Mouse (Mus musculus) urinary bladder, adult 18-20 months (tissue): ENCODE data around the gene Irak2.
A peak's percentile ranks its signal among the peaks of the same experiment; 100 is the strongest.
"Not testable (repeated sequence)": the region's sequence is repeated elsewhere in the genome, so short reads cannot be mapped to it uniquely, and the experiment has no call there.

Experiments used
- DNase-seq, 2 experiments: peaks; one replicate each; pipeline ENCODE4 v3.0.0; 2022; ENCODE audit warnings: low spot score in 2 of 2, mixed read lengths in 2 of 2

Irak2 gene

DNA sequence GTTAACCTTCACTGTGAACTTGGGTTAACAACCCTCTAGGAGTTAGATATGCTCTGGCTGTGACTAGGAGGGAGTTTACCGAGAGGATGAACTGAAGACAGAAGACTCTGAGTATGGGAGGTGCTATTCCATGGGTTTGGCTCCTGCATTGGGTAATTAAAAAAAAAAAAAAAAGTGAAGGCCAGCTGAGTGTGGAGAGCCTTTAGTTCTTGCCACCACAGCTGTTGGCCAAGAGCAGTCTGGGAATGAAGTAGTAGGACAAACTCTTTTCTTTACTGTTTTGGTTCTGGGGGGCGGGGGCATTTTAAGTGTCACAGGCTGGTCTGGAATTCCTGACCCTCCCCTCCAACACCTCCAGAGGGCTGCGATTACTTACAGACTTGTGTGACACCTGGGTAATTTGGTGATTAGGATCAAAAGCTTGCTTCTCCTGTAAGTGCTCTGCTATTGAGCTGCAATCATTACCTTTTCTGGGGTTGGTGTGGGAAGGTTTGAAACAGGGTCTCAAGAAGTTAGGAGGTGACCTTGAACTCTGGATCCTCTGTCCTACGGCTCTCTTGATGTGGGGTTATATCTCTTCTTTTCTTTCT, 57.6 kb downstream of the Irak2 start:
- DNase-seq: no peak

DNA sequence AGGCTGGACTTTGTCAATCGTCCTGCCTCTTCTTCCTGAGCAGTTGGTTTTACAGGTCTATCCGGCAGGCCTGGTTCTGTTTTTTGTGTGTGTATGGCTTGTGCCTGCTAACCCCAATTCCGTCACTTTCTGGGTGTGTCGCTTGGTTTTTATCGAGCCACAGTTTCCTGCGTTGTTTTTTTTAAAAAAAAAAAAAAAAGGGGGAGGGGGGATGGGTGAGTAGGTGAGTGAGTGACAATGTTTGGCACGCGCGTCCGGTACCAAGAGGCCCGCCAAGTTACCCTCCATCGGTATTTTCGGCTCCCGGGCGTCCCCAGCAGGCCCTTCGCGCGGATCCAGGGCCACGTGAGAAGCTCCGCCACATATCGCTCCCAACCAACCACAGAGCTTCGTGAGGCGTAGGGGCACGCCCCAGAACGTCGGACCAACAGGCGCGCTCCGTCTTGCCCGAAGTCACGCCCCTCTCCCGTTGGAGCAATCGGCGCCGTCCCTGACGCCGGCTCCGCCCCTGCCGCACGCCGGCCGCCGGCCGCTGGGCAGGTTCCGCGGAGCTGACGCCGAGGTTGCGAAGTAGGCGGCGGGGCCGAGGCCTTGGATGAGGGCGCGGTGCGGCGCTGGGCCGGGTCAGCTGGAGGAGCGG, 58.4 kb downstream of the Irak2 start, which contains the start of gene Tatdn2:
Gene Tatdn2 (plus strand): TSS at position 469 of the 640 bp plus-strand sequence.
- peak; percentile 88 to 97 for DNase-seq

DNA sequence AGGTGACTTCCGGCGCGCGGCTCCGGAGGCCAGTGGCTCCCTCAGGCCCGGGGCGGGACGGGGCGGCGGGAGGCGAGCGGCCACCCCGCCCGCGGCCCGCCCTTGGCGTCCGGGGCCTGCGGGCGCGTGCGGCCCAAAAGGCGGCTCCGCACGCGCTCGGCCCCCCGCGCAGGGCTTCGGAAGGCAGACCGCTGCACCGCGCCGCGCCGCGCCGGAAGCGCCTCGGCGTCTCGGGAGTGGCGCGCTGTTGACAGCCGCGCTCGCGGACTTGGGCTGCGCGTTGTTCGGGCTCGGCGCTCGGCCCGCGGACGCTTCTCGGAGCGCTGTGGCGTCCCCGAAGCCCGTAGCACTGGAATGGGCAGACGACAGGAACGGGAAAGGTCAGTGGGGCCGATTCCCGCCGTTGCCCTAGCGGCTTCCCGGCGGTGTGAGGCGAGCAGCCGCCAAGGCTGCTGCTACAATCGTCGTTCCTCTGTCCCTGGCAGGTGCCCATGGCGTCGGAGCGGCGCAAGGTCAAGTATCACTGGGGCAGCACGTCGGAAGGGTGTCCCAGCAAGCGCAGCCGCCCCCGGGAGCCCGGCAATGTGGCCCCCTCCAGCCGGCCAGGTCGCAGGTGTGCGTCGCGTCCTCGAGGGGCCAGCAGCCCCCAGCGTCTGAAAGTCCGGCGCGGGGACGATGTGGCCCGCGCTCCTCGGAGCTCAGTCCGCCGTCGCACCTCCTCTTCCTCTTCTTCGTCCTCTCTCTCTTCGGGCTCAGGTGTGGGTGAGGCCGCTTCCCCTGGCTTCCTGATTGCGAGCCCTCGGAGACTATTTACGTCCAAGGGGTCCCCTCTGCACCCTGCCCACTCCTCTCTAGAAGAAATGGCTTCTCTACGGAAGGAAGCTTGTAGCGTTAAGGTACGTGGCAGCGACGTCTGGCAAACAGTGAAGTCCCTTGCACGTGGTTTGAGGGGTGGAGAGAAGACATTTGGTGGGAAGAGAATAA, 59.2 kb downstream of the Irak2 start:
- peak in 1 of 2 experiments; percentile 28 for DNase-seq

DNA sequence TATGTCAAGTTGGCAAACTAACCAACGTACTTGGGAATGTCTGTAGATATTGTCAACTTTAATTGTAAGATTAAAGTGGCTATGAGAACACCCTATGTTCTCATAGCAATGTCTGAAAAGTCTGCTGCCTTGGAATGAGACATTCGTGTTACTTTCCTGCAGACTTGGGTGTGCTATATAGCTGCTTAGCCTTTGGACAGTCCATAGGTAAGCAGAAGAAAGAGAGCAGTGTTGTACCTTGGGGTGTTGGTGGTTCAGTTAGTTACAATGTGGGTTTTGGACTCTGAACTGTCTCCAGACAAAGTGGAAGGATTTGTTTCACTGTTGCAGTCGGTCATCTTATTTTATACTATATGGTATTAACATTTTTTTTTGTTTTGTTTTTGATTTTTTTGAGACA, 74.5 kb downstream of the Irak2 start:
- no peak for DNase-seq

DNA sequence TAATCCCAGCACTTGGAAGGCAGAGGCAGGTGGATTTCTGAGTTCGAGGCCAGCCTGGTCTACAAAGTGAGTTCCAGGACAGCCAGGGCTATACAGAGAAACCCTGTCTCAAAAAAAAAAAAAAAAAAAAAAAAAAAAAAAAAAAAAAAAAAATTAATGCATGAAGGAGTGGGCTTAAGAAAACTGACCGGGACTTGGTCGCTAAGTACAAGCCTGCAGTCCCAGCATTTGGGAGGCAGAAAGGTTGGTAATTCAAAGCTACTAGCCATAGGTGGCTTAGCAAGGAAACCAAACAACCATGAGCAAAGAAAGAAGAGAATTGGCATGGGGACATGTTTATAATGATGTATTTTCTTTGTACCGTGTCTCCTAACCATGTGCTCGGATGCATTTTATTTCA, 75.1 kb downstream of the Irak2 start:
- DNase-seq: not testable (repeated sequence)

DNA sequence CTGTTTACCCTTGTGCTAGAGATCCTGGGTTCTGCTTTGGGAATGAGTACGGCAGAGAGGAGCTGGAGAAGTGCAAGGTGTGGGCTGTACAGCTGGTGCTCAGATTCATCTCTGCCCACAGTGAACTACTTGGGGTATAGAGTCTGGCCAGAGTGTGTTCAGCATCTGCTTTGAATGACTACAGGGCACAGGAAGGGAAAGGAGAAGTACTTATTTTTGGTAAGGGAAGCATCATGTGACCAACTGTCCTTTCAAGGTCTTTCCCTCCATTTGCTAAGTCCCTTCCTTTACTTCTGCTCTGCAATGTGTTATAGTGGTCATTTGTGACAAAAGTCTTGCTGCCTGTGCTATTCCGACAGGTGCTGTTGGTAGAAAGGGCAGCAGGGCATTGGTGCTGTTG, 76.0 kb downstream of the Irak2 start:
- no peak for DNase-seq

DNA sequence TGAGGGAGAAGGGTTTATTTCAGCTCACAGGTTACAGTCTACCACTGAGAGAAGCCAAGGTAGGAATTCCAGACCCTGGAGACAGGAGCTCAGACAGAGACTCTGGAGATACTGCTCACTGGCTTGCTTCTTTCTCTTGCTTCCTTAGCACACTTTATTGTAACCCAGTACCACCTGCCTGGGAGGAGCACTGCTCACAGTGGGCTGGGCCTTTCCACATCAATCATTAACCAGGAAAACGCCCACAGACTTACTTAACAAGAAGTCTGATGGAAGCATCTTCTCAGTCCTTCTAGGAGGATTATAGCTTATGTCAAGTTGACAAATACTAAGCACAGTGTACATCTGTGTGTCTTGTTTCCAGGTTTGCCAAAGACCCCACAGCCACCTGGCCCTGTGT, 76.5 kb downstream of the Irak2 start:
- DNase-seq: no peak

DNA sequence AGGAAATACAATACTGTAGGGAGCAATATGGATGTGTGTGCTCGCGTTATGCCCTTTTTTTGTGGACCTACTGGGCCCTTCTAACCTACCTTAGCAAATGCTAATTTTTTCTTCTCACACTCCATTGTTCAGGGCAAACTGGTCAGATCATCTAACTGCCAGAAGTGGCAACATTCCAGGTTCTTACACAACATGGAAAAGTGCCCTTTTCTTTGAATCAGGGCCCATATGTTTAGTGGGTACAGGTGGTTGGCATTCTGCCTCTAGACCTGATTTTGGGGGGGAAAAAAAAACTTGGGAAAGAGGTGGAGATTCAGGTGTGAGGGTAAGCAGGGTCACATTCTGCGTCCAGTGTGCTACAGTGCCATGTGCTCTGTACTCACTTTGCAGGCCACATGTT, 79.3 kb downstream of the Irak2 start:
- DNase-seq: no peak

DNA sequence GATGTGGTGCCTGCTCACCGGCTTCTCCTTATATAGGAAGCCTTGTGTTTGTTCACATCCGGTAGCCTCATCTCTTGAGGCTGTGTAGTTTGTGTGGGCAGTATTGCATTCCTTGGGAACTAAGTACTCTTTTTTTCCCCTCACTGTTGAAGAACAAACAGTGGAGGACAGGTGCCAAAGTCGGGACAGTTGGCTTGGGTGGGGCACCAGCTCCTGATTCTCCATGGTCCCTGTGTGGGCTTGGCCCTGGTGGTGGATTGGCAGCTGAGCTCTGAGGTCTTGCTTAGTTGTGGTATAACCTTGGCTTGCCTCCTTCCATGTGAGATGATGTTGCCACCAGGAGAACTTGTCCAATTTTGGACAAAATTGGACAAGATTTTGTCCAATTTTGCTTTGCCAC, 81.6 kb downstream of the Irak2 start, which contains the start of gene Ghrl:
Gene Ghrl (minus strand): TSS at position 3 of the 400 bp plus-strand sequence.
- DNase-seq: no peak

DNA sequence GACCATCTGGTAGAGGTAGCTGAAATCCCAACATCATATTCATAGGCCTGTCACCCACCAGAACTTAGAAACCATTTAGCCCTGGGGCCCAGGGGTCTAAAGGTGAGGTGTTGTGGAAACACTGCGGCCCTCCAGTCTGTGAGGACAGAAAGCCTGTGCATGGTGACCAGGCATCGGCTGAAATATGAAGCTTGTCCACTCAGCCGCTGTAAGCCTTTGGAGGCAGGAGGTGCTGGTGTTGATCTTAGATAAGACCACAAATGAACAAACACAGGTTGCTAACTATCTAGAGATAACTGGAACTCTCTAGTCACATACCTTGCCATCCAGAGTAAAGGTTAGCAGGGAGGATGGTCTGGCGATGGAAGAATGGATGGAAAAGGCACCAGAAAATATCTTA, 82.8 kb downstream of the Irak2 start:
- DNase-seq: no peak

DNA sequence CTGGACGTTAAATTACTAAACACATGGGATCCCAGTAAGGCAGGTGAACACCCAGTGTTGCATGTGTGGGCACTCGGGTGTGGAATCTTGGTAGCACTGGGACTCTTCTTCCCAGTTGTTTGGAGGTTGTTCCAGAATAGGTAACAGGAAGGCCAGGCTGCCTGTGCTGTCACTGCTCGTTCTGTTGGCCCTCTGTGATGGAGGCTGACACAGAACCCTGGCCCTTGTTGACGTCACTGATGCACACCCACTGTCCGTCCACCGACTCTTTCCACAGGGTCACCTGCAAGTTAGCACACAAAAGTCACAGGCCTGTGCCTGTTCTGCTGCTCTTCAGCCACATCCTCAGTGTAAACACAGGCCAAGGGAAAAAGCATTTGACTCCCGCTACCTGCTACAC, 89.9 kb downstream of the Irak2 start:
- no peak for DNase-seq

DNA sequence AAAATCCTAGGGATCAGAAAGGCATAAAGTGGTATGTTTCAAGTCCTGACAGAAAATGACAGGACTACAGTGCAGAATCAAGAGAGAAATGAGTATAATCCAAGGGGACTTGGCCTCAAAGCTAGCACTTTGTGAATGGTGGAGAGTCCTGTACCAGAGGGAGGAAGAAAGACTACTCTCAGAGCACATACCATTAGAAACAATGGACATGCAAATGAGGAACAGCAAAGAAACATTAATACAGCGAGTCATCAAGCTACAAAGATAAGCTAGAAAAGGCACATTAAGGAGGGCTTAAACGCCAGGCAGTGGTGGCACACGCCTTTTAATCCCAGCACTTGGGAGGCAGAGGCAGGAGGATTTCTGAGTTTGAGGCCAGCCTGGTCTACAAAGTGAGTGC, 93.0 kb downstream of the Irak2 start:
- no peak for DNase-seq

DNA sequence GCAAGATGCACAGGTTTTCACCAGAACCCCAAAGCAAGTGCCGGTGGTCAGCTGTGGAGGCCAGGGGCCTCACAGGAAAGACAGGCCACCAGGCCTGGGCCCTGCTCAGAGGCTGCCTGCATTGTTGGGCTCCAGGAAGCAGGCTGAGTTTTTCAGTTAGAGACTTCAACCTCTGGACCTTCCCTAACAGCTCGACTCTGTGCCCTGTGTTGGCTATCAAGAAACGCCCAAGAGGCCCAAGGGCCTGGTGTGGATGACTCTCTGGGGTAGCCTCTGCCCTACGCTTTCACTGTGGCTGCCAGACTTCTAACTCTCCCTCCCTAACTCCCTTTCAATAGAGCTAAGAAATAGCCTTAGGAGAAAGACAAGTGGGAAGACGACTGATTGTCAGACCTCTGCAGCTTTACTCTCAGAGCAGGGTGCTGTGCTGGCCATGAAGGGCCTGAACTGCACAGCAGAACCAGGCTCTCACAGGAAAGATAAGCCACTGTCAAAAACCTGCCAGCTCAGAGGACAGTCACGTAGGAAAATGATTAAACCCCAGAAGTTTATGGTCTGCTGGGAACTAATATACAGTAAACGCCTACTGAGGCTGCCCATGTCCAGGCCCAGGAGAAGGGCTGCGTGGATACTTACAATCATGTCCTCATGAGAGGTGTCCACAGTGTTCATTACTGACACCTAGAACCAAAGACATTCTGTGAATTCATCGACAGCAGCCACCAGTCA, 99.2 kb downstream of the Irak2 start:
- no peak for DNase-seq

DNA sequence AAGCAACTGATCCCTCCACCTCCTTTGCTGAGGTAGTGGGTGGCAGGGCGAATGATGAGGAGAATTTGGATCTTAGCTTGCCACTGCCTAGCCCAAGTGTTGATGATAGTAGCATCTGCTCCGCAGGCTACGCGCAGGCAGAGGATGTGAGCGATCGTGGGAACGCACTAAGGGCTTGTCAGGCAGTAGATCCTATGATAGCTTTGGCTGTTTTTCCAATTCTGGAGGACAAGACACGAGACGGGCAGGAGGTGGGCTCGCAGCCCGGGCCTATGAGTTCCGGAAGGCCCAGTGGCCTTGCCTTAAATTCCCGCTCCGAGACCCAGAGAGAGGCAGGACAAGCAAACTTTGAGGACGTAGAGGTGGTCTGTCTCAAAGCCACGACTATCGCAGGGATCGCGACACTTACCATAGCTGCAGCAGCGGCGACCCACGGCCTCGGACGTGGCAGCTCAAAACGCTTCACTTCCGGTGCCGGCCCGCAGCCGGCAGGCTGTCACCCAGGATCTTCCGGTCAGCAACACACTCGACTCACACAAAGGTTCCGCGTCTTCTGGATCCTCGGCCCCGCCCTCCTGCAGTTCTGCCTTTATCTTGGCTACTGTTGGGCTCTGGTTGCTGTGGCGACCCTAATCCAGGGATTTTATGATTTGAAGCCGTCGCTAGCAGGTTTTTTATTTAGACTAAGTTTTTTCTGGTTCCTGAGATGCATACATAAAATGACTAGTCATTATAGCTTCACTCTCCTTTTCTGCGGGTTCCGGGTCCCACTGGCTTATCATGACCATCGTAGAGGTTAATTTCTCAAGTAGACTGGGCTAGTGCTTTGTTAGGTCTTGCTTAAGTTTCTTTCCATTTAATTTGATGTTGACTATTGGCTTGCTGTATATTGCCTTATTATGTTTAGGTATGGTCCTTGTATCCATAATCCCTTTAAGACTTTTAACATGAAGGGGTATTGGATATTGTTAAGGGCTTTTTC, 102.3 kb downstream of the Irak2 start, which contains the start of gene Sec13:
Gene Sec13 (minus strand): TSS at position 508 of the 982 bp plus-strand sequence.
- DNase-seq: peak; percentile 76 to 90

DNA sequence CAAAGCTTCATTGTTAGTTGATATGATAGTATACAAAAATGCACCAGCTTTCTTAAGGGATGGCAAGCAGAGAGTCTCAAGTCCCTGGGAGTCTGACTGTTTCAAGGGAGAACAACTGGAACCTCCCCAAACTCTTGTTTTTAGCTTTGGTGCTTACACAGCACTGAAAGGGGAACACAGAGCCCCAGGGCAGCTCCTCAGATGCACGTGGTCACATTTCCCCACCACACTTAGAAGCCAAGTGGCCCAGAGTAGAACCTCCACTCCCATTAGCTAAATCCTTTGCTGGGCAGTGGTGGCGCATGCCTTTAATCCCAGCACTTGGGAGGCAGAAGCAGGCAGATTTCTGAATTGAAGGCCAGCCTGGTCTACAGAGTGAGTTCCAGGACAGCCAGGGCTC, 103.2 kb downstream of the Irak2 start:
- no peak for DNase-seq

DNA sequence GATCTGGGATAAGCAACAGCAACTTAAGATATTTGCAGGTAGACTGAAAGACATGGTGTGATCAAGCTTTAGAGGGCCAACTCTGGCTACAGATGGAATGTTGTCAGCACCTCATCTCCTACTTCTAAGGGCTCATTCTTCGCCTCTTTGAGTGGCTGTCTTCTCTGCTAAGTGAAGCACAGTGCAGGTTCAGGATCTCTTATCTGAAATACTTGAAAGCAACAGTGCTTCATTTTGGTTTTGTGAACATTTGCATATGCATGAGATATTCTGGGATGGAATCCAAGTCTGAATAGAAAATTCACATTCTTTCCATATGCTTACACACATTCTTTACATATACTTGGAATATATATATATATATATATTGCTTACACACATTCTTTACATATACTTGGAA, 104.1 kb downstream of the Irak2 start:
- DNase-seq: no peak

DNA sequence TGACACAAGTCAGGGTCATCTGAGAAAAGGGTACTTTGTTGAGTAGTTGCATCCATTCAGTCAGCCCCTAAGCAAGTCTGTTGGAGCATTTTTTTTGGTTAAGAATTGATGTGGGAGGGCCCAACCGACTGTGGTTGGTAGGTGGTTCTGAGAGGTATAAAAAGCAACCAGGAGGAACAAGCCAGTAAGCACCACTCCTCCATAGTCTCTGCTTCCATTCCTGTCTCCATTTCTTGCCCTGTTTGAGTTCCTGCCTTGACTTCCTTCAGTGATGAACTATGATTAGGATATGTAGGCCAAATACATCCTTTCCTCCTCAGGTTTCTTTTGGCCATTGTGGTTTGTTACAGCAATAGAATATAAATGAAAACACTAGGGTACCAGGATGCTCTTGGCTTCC, 104.8 kb downstream of the Irak2 start:
- no peak for DNase-seq
